Mouse (Mus musculus) C2C12 (cell line): ENCODE measurements at regions not wholly inside any gene's neighbourhood (a gene's known extent, or its start where the extent isn't known, plus 50 kb on each side); places are given as distances from the start of the nearest gene placed in this dataset.

ENCODE experiments used
- CEBPB ChIP-seq: IDR thresholded peaks from one replicate; pipeline ENCODE4 v1.6.1; 2011; ENCODE audit warnings: low read depth, mild to moderate bottlenecking, control low read depth, moderate library complexity
- CTCF ChIP-seq: IDR thresholded peaks from one replicate; pipeline ENCODE4 v1.5.1; 2011; ENCODE audit not compliant: control insufficient read depth, insufficient read depth, insufficient read length
- FOSL1 ChIP-seq: IDR thresholded peaks from one replicate; pipeline ENCODE4 v1.8.0; 2011; ENCODE audit warnings: mild to moderate bottlenecking, low read length; ENCODE audit not compliant: poor library complexity, insufficient read depth, severe bottlenecking
- MYOD1 ChIP-seq: IDR thresholded peaks from one replicate; pipeline ENCODE4 v1.6.1; 2011; ENCODE audit warnings: low read depth; ENCODE audit not compliant: control insufficient read depth, insufficient read length
- MYOG ChIP-seq: IDR thresholded peaks from one replicate; pipeline ENCODE4 v1.6.1; 2011; ENCODE audit not compliant: control insufficient read depth, insufficient read length; ENCODE audit errors: extremely low read depth
- USF1 ChIP-seq: IDR thresholded peaks from one replicate; pipeline ENCODE4 v1.6.1; 2011; ENCODE audit warnings: low read depth, mild to moderate bottlenecking, control low read depth, moderate library complexity

DNA sequence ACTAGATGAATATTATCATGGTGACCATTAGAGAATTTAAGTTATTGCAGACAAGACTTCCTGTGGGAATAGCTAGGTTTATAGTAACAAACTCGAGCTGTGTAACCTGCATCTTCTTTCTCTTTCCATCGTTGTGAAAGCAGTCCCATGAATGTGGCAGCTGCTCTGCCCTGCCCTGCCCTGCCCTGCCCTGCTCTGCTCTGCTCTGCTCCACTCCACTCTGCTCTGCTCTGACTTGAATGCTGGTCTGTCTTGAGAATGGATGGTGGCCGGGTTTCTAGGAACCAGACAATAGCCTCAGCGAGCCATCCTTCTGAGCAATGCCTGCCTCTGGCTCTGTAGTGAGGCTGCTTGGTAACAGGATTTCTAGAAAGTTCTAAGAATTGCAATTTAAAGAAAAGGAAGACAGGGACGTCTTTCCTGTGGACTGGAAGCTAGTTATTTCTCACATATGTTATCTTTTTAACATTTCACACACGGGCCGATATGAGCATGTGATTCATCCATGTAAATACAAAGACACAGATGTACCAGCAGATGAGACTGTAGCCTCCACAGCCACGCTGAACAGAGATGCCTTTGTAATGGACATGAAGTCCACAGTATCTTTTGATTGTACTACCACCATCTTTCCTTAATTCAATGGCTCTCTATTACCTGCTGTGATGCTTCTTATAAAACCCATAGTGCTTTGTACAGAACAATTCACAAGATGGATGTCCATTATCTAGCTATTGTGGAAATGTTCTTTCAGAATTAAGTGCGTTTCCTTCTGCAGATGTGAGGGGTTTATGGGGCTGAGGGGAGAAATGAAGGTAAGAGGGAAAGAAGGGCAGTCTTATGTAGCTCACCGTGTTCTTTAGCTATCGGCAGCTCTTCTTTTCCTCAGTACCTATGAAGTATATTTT is 295.4 kb downstream of the Arl4a start:
- TF ChIP-seq CTCF = no peak
- no peak for TF ChIP-seq CEBPB
- no peak for TF ChIP-seq FOSL1
- TF ChIP-seq MYOD1 = no peak
- no peak for TF ChIP-seq MYOG
- TF ChIP-seq USF1 = no peak
